Mouse (Mus musculus) embryonic facial prominence, embryonic 10.5 days (tissue): ENCODE measurements around the gene Ube3b. TPM values are rescaled to one million over a fixed set of nuclear protein-coding genes. Genes with fewer than 3 reads are reported as not detected.

ENCODE experiments used
- DNase-seq: peaks from one replicate; pipeline ENCODE4 v3.0.0-alpha.2; 2017; ENCODE audit warnings: low spot score
- H3K27ac ChIP-seq: fragments of 300-500 bp; sonication (generic); replicated peaks from 2 replicates; pipeline ENCODE4 v1.5.1; 2016; ENCODE audit warnings: mild to moderate bottlenecking
- H3K27me3 ChIP-seq: fragments of 300-500 bp; sonication (generic); replicated peaks from 2 replicates; pipeline ENCODE4 v1.6.1; 2016; ENCODE audit warnings: low read depth, mild to moderate bottlenecking; ENCODE audit not compliant: poor library complexity, severe bottlenecking
- H3K36me3 ChIP-seq: fragments of 300-500 bp; sonication (generic); replicated peaks from 2 replicates; pipeline ENCODE4 v1.6.1; 2016; ENCODE audit warnings: mild to moderate bottlenecking, moderate library complexity
- H3K4me1 ChIP-seq: fragments of 300-500 bp; sonication (generic); 2 replicates; pipeline ENCODE4 v1.6.1; 2016
- H3K4me3 ChIP-seq: fragments of 300-500 bp; sonication (generic); 2 replicates; pipeline ENCODE4 v1.5.1; 2016; ENCODE audit warnings: mild to moderate bottlenecking, moderate library complexity
- H3K9me3 ChIP-seq: fragments of 300-500 bp; sonication (generic); 2 replicates; pipeline ENCODE4 v1.6.1; 2016; ENCODE audit warnings: mild to moderate bottlenecking
- WGBS: fragments of 180-500 bp; shearing (Covaris S2); methylation state at CpG from one replicate; pipeline ENCODE4 v1.1.7; 2016; 5-methylcytosine and 5-hydroxymethylcytosine counted together
- polyA plus RNA-seq: library from polyadenylated mRNA; unstranded; fragments of >200 nt; fragmentation: Nextera tagmentation; extraction: Ambion mirVana; gene quantifications from 2 replicates; pipeline ENCODE4 v1.2.1, GENCODE M21; 2016

Gene Ube3b
- 54.3 and 54.8 TPM in 2 replicates for polyA plus RNA-seq

DNA sequence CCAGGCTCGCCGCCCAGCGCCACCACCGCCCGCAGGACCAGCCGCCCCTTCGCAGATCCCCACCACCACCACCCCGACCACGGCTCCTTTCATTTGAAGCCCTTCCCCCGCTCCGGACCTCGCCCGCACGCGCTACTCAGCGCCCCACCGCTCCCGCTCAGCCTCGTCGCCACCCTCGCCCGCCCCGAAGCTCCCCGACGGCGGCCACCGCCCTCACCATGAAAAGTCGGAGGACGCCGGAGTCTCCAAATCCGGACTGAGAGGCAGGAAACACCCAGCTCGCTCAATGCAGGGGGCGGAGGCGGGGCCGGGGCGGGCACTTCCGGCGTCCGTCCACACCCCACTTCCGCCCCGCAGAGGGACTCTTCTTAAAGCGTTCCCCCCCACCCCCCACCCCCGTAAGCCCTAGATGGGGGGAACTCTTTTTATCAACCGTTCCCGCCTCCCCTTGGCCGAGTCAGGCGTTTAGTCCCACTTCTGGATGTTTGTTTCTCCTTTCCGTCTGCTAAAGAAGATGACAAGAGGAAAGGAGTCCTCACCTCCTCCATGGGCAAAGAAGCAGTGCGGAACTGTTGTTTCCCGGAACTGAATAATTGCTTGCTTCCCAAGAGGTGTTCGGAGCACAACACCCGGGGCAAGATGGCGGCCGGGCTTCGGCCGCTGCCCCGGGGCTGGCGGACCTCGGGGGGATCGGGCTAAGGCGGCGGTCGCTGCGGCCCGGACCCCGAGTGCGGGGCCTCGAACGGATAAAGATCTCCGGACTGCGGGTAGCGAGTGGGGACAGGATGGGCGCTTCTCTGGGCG lies at the start of gene Ube3b, which contains the start of gene Kctd10:
Gene Ube3b (plus strand): TSS at position 399 of the 804 bp plus-strand sequence.
Gene Kctd10 (minus strand): TSS at position 300 of the 804 bp plus-strand sequence.
- peaks cover 48% of the 10 kb centered on the region for H3K36me3 ChIP-seq
- no peaks in the 10 kb centered on the region for H3K9me3 ChIP-seq
- under 1% methylated on average over 74 of the region's 74 CpGs for WGBS
- peak within 1 kb of the TSS; percentile 96 for H3K4me3 ChIP-seq
- no peaks in the 10 kb centered on the region for H3K27me3 ChIP-seq
- H3K27ac ChIP-seq = peak within 1 kb of the TSS; percentile 96
- DNase-seq = peak; percentile 94
- peaks cover 47% of the 10 kb centered on the region for H3K4me1 ChIP-seq

DNA sequence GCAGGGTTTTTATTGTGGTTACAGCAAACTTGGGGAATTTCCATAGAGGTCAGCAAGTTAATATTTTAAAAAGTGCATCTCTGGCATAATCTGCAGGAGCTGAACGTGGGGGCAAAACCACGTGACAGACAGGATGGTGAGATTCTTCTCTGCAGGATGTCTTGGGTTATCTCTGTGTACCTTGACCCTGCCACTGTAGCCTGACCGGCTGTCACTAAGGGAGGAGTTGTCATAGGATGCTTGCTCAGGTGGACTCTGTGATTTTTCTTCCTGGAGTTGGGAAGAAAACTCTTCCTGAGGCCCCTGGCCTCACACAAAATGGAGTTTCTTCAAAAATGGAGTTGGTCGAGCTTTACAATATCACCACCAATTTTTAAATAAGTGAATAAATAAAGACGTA lies 37.4 kb upstream of the Ube3b start:
- Histone ChIP-seq H3K4me1 (peaks cover 9% of the 10 kb centered on the region; the same call in 1 of the 2 replicates), H3K27me3 (peaks cover 3% of the 10 kb centered on the region; the same call in 1 of the 2 replicates), H3K36me3 (no peaks in the 10 kb centered on the region), H3K9me3 (no peaks in the 10 kb centered on the region), H3K27ac (no peak overlapping the region), H3K4me3 (no peak overlapping the region)
- no peak for DNase-seq
- WGBS = 85% methylated on average over 5 of the region's 5 CpGs

DNA sequence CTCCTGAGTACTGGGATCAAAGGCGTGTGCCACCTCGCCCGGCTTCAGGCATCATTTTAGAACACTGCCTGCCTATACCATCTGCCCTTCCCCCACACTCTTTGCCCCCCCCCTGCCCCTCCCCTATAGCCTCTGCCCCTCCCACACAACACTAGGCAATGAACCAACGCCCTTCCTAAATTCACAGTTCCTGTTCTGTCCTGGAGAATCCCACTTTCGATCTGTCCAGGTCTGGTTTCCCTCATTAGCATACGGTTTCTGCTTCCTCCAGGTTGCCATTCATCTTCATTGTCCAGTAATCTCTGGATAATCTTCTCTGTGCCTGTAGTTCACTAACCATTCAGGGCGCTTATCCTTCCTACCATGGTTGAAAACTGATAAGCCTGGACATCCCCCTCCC lies 36.8 kb upstream of the Ube3b start:
- no peaks in the 10 kb centered on the region for H3K9me3 ChIP-seq
- no peaks in the 10 kb centered on the region for H3K36me3 ChIP-seq
- DNase-seq = no peak
- no peak overlapping the region for H3K4me3 ChIP-seq
- peaks cover 3% of the 10 kb centered on the region; the same call in 1 of the 2 replicates for H3K27me3 ChIP-seq
- H3K4me1 ChIP-seq = peaks cover 10% of the 10 kb centered on the region; the same call in 1 of the 2 replicates
- H3K27ac ChIP-seq = no peak overlapping the region
- 88% methylated on average over 7 of the region's 7 CpGs for WGBS

GRCm38 (mm10) chr5:114345538-114345937 lies 34.9 kb upstream of the Ube3b start:
- Histone ChIP-seq H3K4me1 (peaks cover 10% of the 10 kb centered on the region; the same call in 1 of the 2 replicates), H3K27me3 (no peaks in the 10 kb centered on the region), H3K27ac (no peak overlapping the region), H3K36me3 (no peaks in the 10 kb centered on the region), H3K9me3 (no peaks in the 10 kb centered on the region), H3K4me3 (no peak overlapping the region)
- no peak for DNase-seq
- WGBS = 63% methylated on average over 3 of the region's 3 CpGs

GRCm38 (mm10) chr5:114347005-114347404 lies 33.4 kb upstream of the Ube3b start:
- WGBS = 87% methylated on average over 10 of the region's 10 CpGs
- no peaks in the 10 kb centered on the region for H3K27me3 ChIP-seq
- no peak for DNase-seq
- no peaks in the 10 kb centered on the region for H3K36me3 ChIP-seq
- H3K4me1 ChIP-seq = peaks cover 10% of the 10 kb centered on the region; the same call in 1 of the 2 replicates
- no peak overlapping the region for H3K27ac ChIP-seq
- no peak overlapping the region for H3K4me3 ChIP-seq
- H3K9me3 ChIP-seq = no peaks in the 10 kb centered on the region

GRCm38 (mm10) chr5:114351490-114351889 lies 28.9 kb upstream of the Ube3b start:
- DNase-seq = no peak
- no peaks in the 10 kb centered on the region for H3K36me3 ChIP-seq

GRCm38 (mm10) chr5:114356250-114356935 lies 24.0 kb upstream of the Ube3b start:
- Histone ChIP-seq H3K9me3 (no peaks in the 10 kb centered on the region), H3K27ac (peak overlapping the region; percentile 60; the same call in 1 of the 2 replicates), H3K4me3 (peak overlapping the region; percentile 33), H3K36me3 (peaks cover 29% of the 10 kb centered on the region), H3K4me1 (peaks cover 27% of the 10 kb centered on the region), H3K27me3 (no peaks in the 10 kb centered on the region)
- DNase-seq = peak; percentile 84
- WGBS = 32% methylated on average over 7 of the region's 7 CpGs

More at GRCm38 (mm10) chr5:114351490-114351889, 28.9 kb upstream of the Ube3b start:
- Histone ChIP-seq H3K9me3 (no peaks in the 10 kb centered on the region), H3K27ac (no peak overlapping the region), H3K4me1 (peaks cover 10% of the 10 kb centered on the region), H3K4me3 (no peak overlapping the region), H3K27me3 (no peaks in the 10 kb centered on the region)
- 62% methylated on average over 10 of the region's 10 CpGs for WGBS

DNA sequence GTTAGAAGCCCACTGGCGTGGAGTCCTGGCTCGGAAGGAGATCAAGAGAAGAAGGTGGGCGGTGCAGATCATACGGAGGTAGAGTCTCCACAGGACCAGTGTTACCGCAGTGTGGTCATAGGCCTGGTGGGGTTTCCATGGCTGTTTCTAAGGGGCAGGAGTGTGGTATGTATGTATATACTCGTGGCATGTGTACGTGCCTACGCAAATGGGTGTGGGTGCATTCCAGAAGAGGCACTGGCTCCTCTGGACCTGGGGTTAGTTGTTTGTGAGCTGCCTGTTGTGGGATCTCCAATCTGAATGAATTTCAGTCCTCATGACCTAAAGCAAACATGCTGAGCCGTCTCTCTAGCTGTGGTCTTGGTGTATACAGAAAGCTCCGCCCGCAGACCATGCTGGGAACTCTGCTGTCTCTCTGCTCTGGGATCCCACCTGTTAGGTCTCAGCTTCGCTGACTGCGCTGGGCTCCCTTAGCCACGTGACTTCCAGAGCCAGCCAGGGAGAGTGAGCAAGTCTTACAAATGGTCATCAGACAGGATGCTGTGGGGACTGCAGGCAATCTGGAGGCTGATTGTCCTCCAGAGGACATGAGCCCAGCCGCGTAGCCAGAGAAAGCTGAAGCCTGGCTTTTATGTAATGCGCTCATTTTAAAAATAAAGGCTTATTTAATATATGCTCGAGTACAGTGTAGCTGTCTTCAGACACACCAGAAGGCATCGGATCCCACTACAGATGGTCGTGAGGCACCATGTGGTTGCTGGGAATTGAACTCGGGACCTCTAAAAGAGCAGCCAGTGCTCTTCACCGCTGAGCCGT lies 23.3 kb upstream of the Ube3b start:
- peak overlapping the region; percentile 60; the same call in 1 of the 2 replicates for H3K27ac ChIP-seq
- H3K4me3 ChIP-seq = peak overlapping the region; percentile 33
- DNase-seq = peak; percentile 50

GRCm38 (mm10) chr5:114358833-114359232 lies 21.6 kb upstream of the Ube3b start:
- 80% methylated on average over 10 of the region's 10 CpGs for WGBS
- Histone ChIP-seq H3K4me3 (no peak overlapping the region), H3K27ac (no peak overlapping the region), H3K36me3 (peaks cover 53% of the 10 kb centered on the region), H3K27me3 (no peaks in the 10 kb centered on the region), H3K4me1 (peaks cover 27% of the 10 kb centered on the region), H3K9me3 (no peaks in the 10 kb centered on the region)
- DNase-seq = no peak

More for the DNA sequence above, 23.3 kb upstream of the Ube3b start:
- WGBS = 55% methylated on average over 23 of the region's 23 CpGs
- H3K36me3 ChIP-seq = peaks cover 36% of the 10 kb centered on the region
- peaks cover 27% of the 10 kb centered on the region for H3K4me1 ChIP-seq
- H3K27me3 ChIP-seq = no peaks in the 10 kb centered on the region
- H3K9me3 ChIP-seq = no peaks in the 10 kb centered on the region

DNA sequence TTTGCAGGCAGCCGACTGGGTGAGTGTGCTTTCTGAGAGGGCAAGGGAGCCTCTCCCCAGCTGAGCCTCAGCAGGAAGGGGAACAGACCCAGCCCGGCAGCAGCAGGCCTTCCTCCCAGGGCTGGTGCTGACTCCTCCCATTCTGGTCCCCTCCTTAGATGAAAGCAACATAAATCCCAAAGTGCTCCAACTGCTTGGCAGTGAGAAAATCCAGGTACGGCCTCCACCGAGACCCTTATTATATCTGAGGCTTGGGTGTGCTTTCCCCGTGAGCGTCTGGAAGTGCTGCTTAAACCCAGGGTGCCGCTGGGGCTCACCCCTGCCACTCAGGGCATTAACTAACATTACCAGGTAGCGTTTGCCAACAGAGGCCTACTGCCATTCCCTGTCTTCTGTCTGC lies 20.8 kb upstream of the Ube3b start:
- Histone ChIP-seq H3K36me3 (peaks cover 61% of the 10 kb centered on the region), H3K4me3 (no peak overlapping the region)

DNA sequence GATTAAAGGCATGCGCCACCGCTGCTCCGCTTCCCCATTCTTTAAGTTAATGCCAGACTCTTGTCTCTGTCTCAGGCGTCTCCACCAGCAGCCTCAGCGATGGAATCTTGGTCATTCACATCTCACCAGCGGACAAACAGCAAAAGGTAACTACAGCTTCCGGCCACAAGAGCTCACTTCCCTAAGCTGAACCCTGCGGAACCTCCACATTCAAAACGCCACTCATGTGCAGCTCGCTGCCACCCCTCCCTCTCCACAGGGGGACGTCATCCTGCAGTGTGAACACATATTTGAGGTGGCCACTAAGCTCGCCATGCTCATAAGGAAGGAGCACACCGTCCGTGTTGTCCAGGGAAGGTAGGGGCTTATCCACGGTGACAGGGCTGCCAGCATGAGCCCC lies 19.4 kb upstream of the Ube3b start:
- Histone ChIP-seq H3K9me3 (no peaks in the 10 kb centered on the region), H3K36me3 (peaks cover 74% of the 10 kb centered on the region)

More for the DNA sequence above, 20.8 kb upstream of the Ube3b start:
- no peaks in the 10 kb centered on the region for H3K27me3 ChIP-seq
- WGBS = 63% methylated on average over 8 of the region's 8 CpGs
- no peak overlapping the region; the same call in 1 of the 2 replicates for H3K27ac ChIP-seq
- H3K4me1 ChIP-seq = peaks cover 27% of the 10 kb centered on the region
- no peak for DNase-seq
- H3K9me3 ChIP-seq = no peaks in the 10 kb centered on the region

More for the DNA sequence above, 19.4 kb upstream of the Ube3b start:
- 89% methylated on average over 15 of the region's 15 CpGs for WGBS
- Histone ChIP-seq H3K4me3 (no peak overlapping the region), H3K27me3 (no peaks in the 10 kb centered on the region), H3K4me1 (peaks cover 27% of the 10 kb centered on the region), H3K27ac (no peak overlapping the region)
- DNase-seq = no peak
